In genomic region chr1:185200571-185201395, GRCm38 (mm10) we compare ENCODE assay signal across 10 mouse cellular contexts. TPM values are rescaled to one million over a fixed set of nuclear protein-coding genes. Genes with fewer than 3 reads are reported as not detected.
DNase-seq lines count a peak whose midpoint lies in the region; ATAC-seq and TF ChIP-seq lines count a peak whose summit lies in the region.
"Had no signal": no experiment of that assay in that cellular context is flagged by ENCODE, and none has a peak within 500 bp of the region (broad histone marks: within the 10 kb centered on the region; RNA-seq: fewer than 3 reads in every experiment).

No protein-coding gene starts in this region.

- no peak overlapping the region for H3K4me3 ChIP-seq in forebrain, embryonic 16.5 days (replicated peaks; ENCODE audit: low read length)
- no peak overlapping the region for H3K4me3 ChIP-seq in midbrain, postnatal 0 days (ENCODE audit: low read depth, low read length)

- DNase-seq in adrenal gland, adult (ENCODE audit: inconsistent age in 2 of 2, low spot score in 1 of 2), result peak; percentile 46 to 76
- no peak for DNase-seq in adrenal gland, postnatal 25 days
- DNase-seq in kidney, postnatal 14 days, result peak; percentile 26
- DNase-seq in kidney, adult 11 months, result no peak
- DNase-seq in midbrain, postnatal 0 days (ENCODE audit: low spot score), result peak; percentile 73
- DNase-seq in urinary bladder, postnatal 25 days (ENCODE audit: low spot score), result no peak
- no peak for DNase-seq in gastrocnemius, postnatal 4 days (ENCODE audit: low spot score in 2 of 2)
- DNase-seq: cerebellum, adult 11 months had no signal

- no peak overlapping the region for H3K27ac ChIP-seq in forebrain, embryonic 16.5 days (ENCODE audit: low read length)
- peak overlapping the region; percentile 51; the same call in 1 of the 2 replicates for H3K27ac ChIP-seq in midbrain, postnatal 0 days (ENCODE audit: low read depth, low read length)

- H3K36me3 ChIP-seq in forebrain, embryonic 16.5 days (ENCODE audit: control insufficient read depth, insufficient read depth), result no peaks in the 10 kb centered on the region
- no peaks in the 10 kb centered on the region for H3K36me3 ChIP-seq in midbrain, postnatal 0 days (ENCODE audit: insufficient read depth, low read length)

- no peaks in the 10 kb centered on the region for H3K27me3 ChIP-seq in forebrain, embryonic 16.5 days (replicated peaks; ENCODE audit: control insufficient read depth, insufficient read depth, low read length)
- no peaks in the 10 kb centered on the region for H3K27me3 ChIP-seq in midbrain, postnatal 0 days (ENCODE audit: insufficient read depth, low read length)
- H3K27me3 ChIP-seq: Patski had no signal

- H3K4me2 ChIP-seq in forebrain, embryonic 16.5 days (ENCODE audit: low read length), result peak overlapping the region; percentile 9; the same call in 1 of the 2 replicates
- H3K4me2 ChIP-seq in midbrain, postnatal 0 days (ENCODE audit: low read depth, low read length, poor library complexity, severe bottlenecking), result no peak overlapping the region

- TF ChIP-seq CTCF in midbrain, postnatal 0 days (IDR thresholded peaks at IDR 0.05), result no peak

- H3K9ac ChIP-seq in forebrain, embryonic 16.5 days (replicated peaks; ENCODE audit: low read depth, low read length), result no peak overlapping the region
- no peak overlapping the region for H3K9ac ChIP-seq in midbrain, postnatal 0 days (replicated peaks; ENCODE audit: low read length, poor library complexity, severe bottlenecking)

- 16% methylated on average over 22 of the region's 22 CpGs for WGBS in forebrain, embryonic 16.5 days
- WGBS in midbrain, postnatal 0 days, result 27% methylated on average over 22 of the region's 22 CpGs

- no peak for ATAC-seq in forebrain, embryonic 16.5 days
- ATAC-seq in midbrain, postnatal 0 days (ENCODE audit: low FRiP score), result peak; percentile 28; the same call in 1 of the 2 replicates
- ATAC-seq: Patski had no signal

- no peaks in the 10 kb centered on the region for H3K9me3 ChIP-seq in forebrain, embryonic 16.5 days (ENCODE audit: control insufficient read depth, low read length)
- H3K9me3 ChIP-seq in midbrain, postnatal 0 days (ENCODE audit: low read length), result no peaks in the 10 kb centered on the region

- peaks cover 19% of the 10 kb centered on the region for H3K4me1 ChIP-seq in forebrain, embryonic 16.5 days (replicated peaks; ENCODE audit: control insufficient read depth, insufficient read depth, low read length)
- H3K4me1 ChIP-seq in midbrain, postnatal 0 days (ENCODE audit: insufficient read depth, low read length), result peaks cover 8% of the 10 kb centered on the region

RNA-seq across cellular contexts. Expression of gene Rab3gap2, which starts 3.1 kb away (rescaled TPM):
- 60.8 and 62.2 TPM in 2 replicates for total RNA-seq in adrenal gland, postnatal 25 days (2021)
- 29.0 and 30.2 TPM in 2 replicates for polyA plus RNA-seq in forebrain, embryonic 16.5 days (2015; fragmentation: Nextera tagmentation; extraction: Ambion mirVana)
- total RNA-seq in midbrain, postnatal 0 days (2014; rRNA removed), result 29.8 and 32.0 TPM in 2 replicates
- polyA plus RNA-seq in midbrain, postnatal 0 days (2015; fragmentation: Nextera tagmentation; extraction: Ambion mirVana), result 19.3 and 20.2 TPM in 2 replicates
- total RNA-seq in gastrocnemius, postnatal 4 days (2021), result 10 to 100 TPM; 29.3 to 30.3 TPM

Comparison
In these comparisons a context has a peak if more than half of its experiments do, and no peak if none do; other contexts are left out.
1. DNase-seq: peak in adrenal gland, adult (2 of 2), kidney, postnatal 14 days (single experiment) and midbrain, postnatal 0 days (single experiment); none in adrenal gland, postnatal 25 days (single experiment), kidney, adult 11 months (single experiment), urinary bladder, postnatal 25 days (single experiment) and gastrocnemius, postnatal 4 days (0 of 2).